Mouse (Mus musculus) stomach, postnatal 0 days (tissue): Measurements from ENCODE around the gene Tex35.

Experiments
- CTCF ChIP-seq: IDR thresholded peaks from 2 replicates; pipeline ENCODE4 v1.5.1; 2016; ENCODE audit warnings: antibody characterized with exemption, low read depth, mild to moderate bottlenecking, moderate library complexity
- EP300 ChIP-seq: optimal IDR thresholded peaks from 2 replicates; pipeline ENCODE3; 2016; ENCODE audit warnings: antibody characterized with exemption

GRCm38 (mm10) chr1:157095534-157095933 lies 12.9 kb downstream of the Tex35 start:
- TF ChIP-seq CTCF (no peak), EP300 (no peak)
